Mouse (Mus musculus): ENCODE measurements around the gene Utrn. TPM values are rescaled to one million over a fixed set of nuclear protein-coding genes. Genes with fewer than 3 reads are reported as not detected.

Utrn gene
- polyA plus RNA-seq, 1 experiment from 2014 or later, result 11.5 TPM

DNA sequence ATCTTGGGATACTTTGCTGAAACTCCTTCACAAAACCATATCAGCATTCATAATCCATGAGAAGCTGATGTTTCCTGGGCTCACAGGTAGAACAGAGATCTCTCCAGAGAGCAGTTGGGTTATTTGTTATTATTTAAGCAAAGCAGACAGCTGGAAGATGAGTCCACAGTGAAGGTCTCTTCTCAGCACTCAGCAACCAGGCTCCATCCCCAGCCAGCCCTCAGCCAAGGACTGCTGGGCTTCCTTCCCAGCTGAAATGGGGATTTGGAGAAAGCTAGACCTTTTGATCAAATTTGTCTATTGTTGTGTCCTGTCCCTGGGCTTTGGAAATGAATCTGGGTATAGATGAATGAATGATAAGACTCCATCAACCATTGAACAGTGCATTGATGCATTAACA, 276.1 kb downstream of the Utrn start:
- Histone ChIP-seq H3K4me3 (ENCODE audit: inconsistent target) (no peak overlapping the region), H3K79me2 (ENCODE audit: inconsistent target) (no peaks in the 10 kb centered on the region), H3K27ac (no peak overlapping the region), H3K36me3 (ENCODE audit: inconsistent target) (no peaks in the 10 kb centered on the region)

DNA sequence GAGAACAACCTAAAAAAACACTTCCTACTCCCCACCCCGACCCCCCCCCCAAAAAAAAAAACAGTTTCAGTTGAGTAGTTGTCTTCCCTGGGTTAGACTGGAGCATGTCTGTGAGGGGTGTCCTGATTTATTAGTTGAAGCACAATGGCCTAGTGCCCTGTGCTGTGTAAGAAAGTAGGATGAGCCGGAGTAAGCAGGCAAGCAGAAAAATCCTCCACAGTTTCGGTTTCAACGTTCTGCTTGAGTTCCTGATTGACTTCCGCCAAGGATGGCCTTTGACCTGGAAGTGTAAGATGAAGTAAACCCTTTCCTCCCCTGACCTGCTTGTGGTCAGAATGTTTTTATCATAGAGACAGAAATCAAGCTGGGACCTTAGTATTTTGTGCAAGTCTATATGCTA, 277.2 kb downstream of the Utrn start:
- no peak overlapping the region for H3K27ac ChIP-seq
- 82% methylated on average over 5 of the region's 5 CpGs for WGBS (ENCODE audit: missing documents)

DNA sequence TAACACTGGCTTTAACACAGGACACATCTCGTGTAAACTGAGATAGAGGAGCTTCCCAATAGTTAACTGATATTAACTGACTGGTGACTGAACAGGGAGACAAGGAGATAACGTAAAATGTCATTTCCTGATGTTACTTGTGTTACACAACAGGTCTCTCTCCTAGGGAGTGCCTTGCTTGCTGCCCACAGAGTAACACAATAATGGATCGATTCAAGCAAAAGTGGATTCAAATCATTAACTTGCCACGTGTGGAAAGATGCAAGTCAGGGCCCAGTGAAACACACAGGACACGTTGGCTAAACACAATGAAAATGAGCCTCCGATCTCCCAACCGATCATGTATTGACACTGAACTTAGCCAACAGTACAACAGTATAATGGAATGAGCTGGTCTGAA, 281.1 kb downstream of the Utrn start:
- H3K36me3 ChIP-seq (ENCODE audit: inconsistent target), result no peaks in the 10 kb centered on the region
- WGBS (ENCODE audit: missing documents), result 85% methylated on average over 7 of the region's 7 CpGs
- no peak overlapping the region for H3K27ac ChIP-seq
- H3K4me3 ChIP-seq (ENCODE audit: inconsistent target), result no peak overlapping the region
- H3K79me2 ChIP-seq (ENCODE audit: inconsistent target), result no peaks in the 10 kb centered on the region

More for the DNA sequence above, 277.2 kb downstream of the Utrn start:
- Histone ChIP-seq H3K79me2 (ENCODE audit: inconsistent target) (no peaks in the 10 kb centered on the region), H3K36me3 (ENCODE audit: inconsistent target) (no peaks in the 10 kb centered on the region), H3K4me3 (ENCODE audit: inconsistent target) (no peak overlapping the region)

GRCm38 (mm10) chr10:12587318-12587717, 281.8 kb downstream of the Utrn start:
- no peaks in the 10 kb centered on the region for H3K36me3 ChIP-seq (ENCODE audit: inconsistent target)
- no peak overlapping the region for H3K27ac ChIP-seq
- H3K4me3 ChIP-seq (ENCODE audit: inconsistent target), result no peak overlapping the region
- H3K79me2 ChIP-seq (ENCODE audit: inconsistent target), result no peaks in the 10 kb centered on the region
- WGBS (ENCODE audit: missing documents), result 100% methylated on average over 1 of the region's 1 CpGs

- 88% methylated on average over 2 of the region's 2 CpGs for WGBS (ENCODE audit: missing documents)
- Histone ChIP-seq H3K36me3 (ENCODE audit: inconsistent target) (no peaks in the 10 kb centered on the region), H3K4me3 (ENCODE audit: inconsistent target) (no peak overlapping the region), H3K79me2 (ENCODE audit: inconsistent target) (no peaks in the 10 kb centered on the region), H3K27ac (no peak overlapping the region)
Measured at GRCm38 (mm10) chr10:12586825-12587224, 282.3 kb downstream of the Utrn start.

DNA sequence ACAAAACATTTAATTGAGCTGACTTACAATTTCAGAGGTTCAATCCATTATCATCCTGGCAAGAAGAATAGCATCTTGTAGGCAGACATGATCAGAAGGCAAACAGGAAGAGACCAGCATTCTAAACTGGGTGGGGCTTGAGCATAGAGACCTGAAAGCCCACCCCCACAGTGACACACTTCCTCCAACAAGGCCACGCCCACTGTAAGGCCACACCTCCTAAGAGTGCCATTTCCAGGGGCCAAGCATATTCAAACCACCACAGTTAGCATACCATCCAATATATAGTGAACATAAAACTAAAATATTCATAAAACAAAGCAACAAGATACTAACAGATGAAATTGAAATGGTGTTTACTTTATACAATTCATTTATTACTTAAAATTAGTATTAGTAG, 283.0 kb downstream of the Utrn start:
- Histone ChIP-seq H3K79me2 (ENCODE audit: inconsistent target) (no peaks in the 10 kb centered on the region), H3K36me3 (ENCODE audit: inconsistent target) (no peaks in the 10 kb centered on the region), H3K4me3 (ENCODE audit: inconsistent target) (no peak overlapping the region), H3K27ac (no peak overlapping the region)
- 90% methylated on average over 1 of the region's 1 CpGs for WGBS (ENCODE audit: missing documents)

GRCm38 (mm10) chr10:12583473-12583872, 285.7 kb downstream of the Utrn start:
- H3K36me3 ChIP-seq (ENCODE audit: inconsistent target), result no peaks in the 10 kb centered on the region
- H3K4me3 ChIP-seq (ENCODE audit: inconsistent target), result no peak overlapping the region
- H3K79me2 ChIP-seq (ENCODE audit: inconsistent target), result no peaks in the 10 kb centered on the region
- H3K27ac ChIP-seq, result no peak overlapping the region
- WGBS (ENCODE audit: missing documents), result 100% methylated on average over 3 of the region's 3 CpGs

- WGBS (ENCODE audit: missing documents), result 45% methylated on average over 1 of the region's 1 CpGs
- H3K36me3 ChIP-seq (ENCODE audit: inconsistent target), result no peaks in the 10 kb centered on the region
- H3K4me3 ChIP-seq (ENCODE audit: inconsistent target), result no peak overlapping the region
- no peak overlapping the region for H3K27ac ChIP-seq
- no peaks in the 10 kb centered on the region for H3K79me2 ChIP-seq (ENCODE audit: inconsistent target)
Measured at GRCm38 (mm10) chr10:12579048-12579447, 290.1 kb downstream of the Utrn start.

DNA sequence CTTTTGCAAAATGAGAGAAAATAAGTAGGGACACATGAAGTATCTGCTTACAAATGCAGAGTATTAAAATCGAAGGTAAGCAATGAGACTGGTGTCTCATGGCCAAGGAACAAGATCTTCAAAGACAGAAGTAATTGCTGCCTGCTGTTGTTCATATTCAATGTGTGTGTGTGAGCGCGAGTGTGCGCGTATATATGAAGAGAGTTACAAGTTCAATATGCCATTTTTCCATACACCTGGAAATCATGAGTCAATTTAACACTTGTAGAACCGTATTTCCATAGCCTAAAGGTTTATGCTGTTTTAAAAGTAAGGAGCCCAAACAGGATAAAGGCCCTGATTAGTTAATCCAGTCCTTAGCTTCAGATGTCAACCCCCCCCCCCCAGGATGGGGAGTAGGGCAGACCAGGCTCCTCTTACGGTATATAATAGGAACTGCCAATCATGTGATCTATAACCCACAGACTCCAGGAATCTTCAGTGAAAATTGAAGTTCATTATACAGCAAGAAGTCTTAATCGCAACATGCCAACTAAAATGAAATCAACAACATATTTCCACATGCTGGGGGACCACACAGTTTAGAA, 293.2 kb downstream of the Utrn start:
- WGBS (ENCODE audit: missing documents), result 97% methylated on average over 8 of the region's 8 CpGs
- no peak overlapping the region for H3K27ac ChIP-seq
- no peaks in the 10 kb centered on the region for H3K36me3 ChIP-seq (ENCODE audit: inconsistent target)
- no peak overlapping the region for H3K4me3 ChIP-seq (ENCODE audit: inconsistent target)
- no peaks in the 10 kb centered on the region for H3K79me2 ChIP-seq (ENCODE audit: inconsistent target)

DNA sequence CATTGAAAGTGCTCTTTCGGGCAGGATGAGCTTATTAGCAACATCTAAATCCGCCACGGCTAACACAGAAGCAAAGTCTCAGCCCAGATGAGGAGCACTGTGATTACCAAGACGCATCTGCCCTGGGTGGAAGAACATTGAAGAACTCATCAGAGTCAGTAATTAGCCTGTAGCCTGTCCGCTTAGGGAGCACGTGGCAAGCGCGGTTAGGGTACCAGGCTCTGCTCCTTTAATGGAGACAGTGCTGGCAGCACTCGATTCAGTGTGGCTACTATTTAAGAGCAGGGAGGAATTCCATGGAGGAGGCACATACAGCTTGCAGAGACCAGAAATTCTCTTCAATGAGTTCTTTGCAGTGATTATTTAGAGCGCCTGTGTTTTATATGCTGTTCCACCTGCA, 294.4 kb downstream of the Utrn start:
- WGBS (ENCODE audit: missing documents), result 96% methylated on average over 10 of the region's 10 CpGs

GRCm38 (mm10) chr10:12573601-12574000, 295.6 kb downstream of the Utrn start:
- WGBS (ENCODE audit: missing documents), result 1% methylated on average over 5 of the region's 6 CpGs
- H3K79me2 ChIP-seq (ENCODE audit: inconsistent target), result no peaks in the 10 kb centered on the region
- no peaks in the 10 kb centered on the region for H3K36me3 ChIP-seq (ENCODE audit: inconsistent target)
- H3K27ac ChIP-seq, result peak overlapping the region; percentile 71
- H3K4me3 ChIP-seq (ENCODE audit: inconsistent target), result no peak overlapping the region

More for the DNA sequence above, 294.4 kb downstream of the Utrn start:
- Histone ChIP-seq H3K79me2 (ENCODE audit: inconsistent target) (no peaks in the 10 kb centered on the region), H3K4me3 (ENCODE audit: inconsistent target) (no peak overlapping the region), H3K27ac (no peak overlapping the region), H3K36me3 (ENCODE audit: inconsistent target) (no peaks in the 10 kb centered on the region)

GRCm38 (mm10) chr10:12572759-12573158, 296.4 kb downstream of the Utrn start:
- Histone ChIP-seq H3K79me2 (ENCODE audit: inconsistent target) (no peaks in the 10 kb centered on the region), H3K36me3 (ENCODE audit: inconsistent target) (no peaks in the 10 kb centered on the region), H3K27ac (peak overlapping the region; percentile 71), H3K4me3 (ENCODE audit: inconsistent target) (no peak overlapping the region)
- WGBS (ENCODE audit: missing documents), result 72% methylated on average over 4 of the region's 4 CpGs

DNA sequence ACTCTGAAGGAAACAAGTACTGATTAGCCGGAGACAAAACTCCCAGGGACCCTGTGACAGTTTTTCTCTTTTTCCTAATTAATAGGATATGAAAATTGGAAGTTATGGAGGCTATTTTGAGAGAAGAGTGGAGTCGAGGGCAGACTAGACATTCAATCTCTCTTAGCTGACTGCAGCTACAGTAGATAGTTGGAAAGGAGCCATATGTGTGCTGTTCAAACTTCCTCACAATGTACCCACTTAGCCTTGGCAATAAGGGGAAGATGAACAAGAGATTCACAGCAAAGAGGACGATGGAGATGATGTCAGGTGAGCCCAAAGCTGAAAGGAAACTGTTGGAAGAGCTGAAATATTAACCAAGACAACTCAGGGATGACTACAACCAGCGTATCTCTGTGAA, 304.7 kb downstream of the Utrn start:
- H3K36me3 ChIP-seq (ENCODE audit: inconsistent target), result no peaks in the 10 kb centered on the region
- H3K27ac ChIP-seq, result no peak overlapping the region
- no peak overlapping the region for H3K4me3 ChIP-seq (ENCODE audit: inconsistent target)
- 50% methylated on average over 4 of the region's 4 CpGs for WGBS (ENCODE audit: missing documents)
- no peaks in the 10 kb centered on the region for H3K79me2 ChIP-seq (ENCODE audit: inconsistent target)

- Histone ChIP-seq H3K36me3 (ENCODE audit: inconsistent target) (no peaks in the 10 kb centered on the region), H3K27ac (no peak overlapping the region), H3K4me3 (ENCODE audit: inconsistent target) (no peak overlapping the region), H3K79me2 (ENCODE audit: inconsistent target) (no peaks in the 10 kb centered on the region)
- WGBS (ENCODE audit: missing documents), result 9% methylated on average over 4 of the region's 5 CpGs
Measured at GRCm38 (mm10) chr10:12558810-12559209, 310.4 kb downstream of the Utrn start.

DNA sequence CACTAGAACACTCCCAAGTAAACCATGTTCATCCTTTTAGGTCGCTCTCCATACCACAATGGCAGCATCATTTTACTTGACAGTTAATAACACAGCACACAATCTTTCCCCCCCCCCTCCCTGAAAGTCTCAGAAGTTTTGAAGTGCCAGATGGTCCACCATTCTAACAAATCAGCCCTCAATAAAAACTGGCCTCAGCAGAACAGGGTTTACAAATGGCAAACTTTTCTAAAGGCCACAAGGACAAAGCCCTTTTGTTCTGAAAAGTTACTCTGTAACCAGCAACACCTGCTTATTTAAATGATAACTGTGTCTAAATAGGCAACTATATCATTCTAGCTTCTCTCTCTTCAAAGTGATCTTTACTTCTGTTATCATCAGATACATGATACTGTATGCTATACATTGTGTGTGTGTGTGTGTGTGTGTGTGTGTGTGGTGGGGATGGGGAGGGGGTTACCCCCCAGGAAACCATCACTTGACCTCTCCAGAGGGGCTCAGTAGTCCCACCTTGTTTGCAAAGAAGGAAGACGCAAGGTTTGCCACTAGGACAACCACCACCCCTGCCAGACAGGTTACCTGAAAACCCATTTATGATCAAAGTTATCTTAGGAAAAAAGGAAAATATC, 315.0 kb downstream of the Utrn start:
- WGBS (ENCODE audit: missing documents), result 95% methylated on average over 2 of the region's 2 CpGs
- H3K4me3 ChIP-seq (ENCODE audit: inconsistent target), result no peak overlapping the region

DNA sequence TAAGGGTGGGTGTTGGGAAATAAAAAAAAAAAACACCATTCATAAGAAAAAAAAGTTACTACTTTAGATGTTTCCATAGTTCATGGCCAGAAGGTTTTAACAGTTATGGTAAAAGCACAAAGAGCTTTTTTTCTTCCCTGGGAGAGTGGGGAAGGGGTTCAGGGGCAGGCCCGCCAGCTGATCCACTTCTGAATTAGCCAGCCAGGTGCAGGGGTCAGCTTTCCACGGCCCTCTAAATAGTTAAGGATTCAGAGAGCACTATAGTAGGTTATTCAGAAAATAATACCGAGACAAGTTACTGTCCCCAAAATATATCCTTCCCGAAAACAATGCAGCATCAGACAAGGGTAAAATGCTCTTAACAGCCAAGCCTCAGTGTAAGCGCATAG, 316.3 kb downstream of the Utrn start:
- H3K27ac ChIP-seq, result no peak overlapping the region
- WGBS (ENCODE audit: missing documents), result 88% methylated on average over 5 of the region's 5 CpGs
- H3K4me3 ChIP-seq (ENCODE audit: inconsistent target), result no peak overlapping the region
- H3K79me2 ChIP-seq (ENCODE audit: inconsistent target), result no peaks in the 10 kb centered on the region
- no peaks in the 10 kb centered on the region for H3K36me3 ChIP-seq (ENCODE audit: inconsistent target)

More for the DNA sequence above, 315.0 kb downstream of the Utrn start:
- H3K79me2 ChIP-seq (ENCODE audit: inconsistent target), result no peaks in the 10 kb centered on the region
- no peaks in the 10 kb centered on the region for H3K36me3 ChIP-seq (ENCODE audit: inconsistent target)
- H3K27ac ChIP-seq, result no peak overlapping the region
